Mouse (Mus musculus) kidney, embryonic 16.5 days (tissue): ENCODE data around the gene Ntng1. TPM values are rescaled to one million over a fixed set of nuclear protein-coding genes. Genes with fewer than 3 reads are reported as not detected.
A peak's percentile ranks its signal among the peaks of the same experiment; 100 is the strongest.
"Not testable (repeated sequence)": the region's sequence is repeated elsewhere in the genome, so short reads cannot be mapped to it uniquely, and the experiment has no call there.

Experiments
- ATAC-seq: fragments of 200-750 bp; cut with Nextera tagmentation; 2 replicates; pipeline ENCODE4 v1.8.0; 2017; ENCODE audit warnings: moderate TSS enrichment; ENCODE audit not compliant: low FRiP score, low TSS enrichment
- H3K27ac ChIP-seq: fragments of 300-500 bp; sonication (generic); 2 replicates; pipeline ENCODE4 v1.5.1; 2014; ENCODE audit warnings: low read length
- H3K27me3 ChIP-seq: fragments of 300-500 bp; sonication (generic); 2 replicates; pipeline ENCODE4 v1.6.1; 2014; ENCODE audit warnings: low read length, control low read depth, mixed read lengths; ENCODE audit not compliant: insufficient read depth
- H3K36me3 ChIP-seq: fragments of 300-500 bp; sonication (generic); 2 replicates; pipeline ENCODE4 v1.6.1; 2014; ENCODE audit warnings: low read length, control low read depth, mixed read lengths; ENCODE audit not compliant: insufficient read depth
- H3K4me1 ChIP-seq: fragments of 300-500 bp; sonication (generic); 2 replicates; pipeline ENCODE4 v1.6.1; 2014; ENCODE audit warnings: low read length, control low read depth, mixed read lengths; ENCODE audit not compliant: insufficient read depth
- H3K4me2 ChIP-seq: fragments of 300-500 bp; sonication (generic); replicated peaks from 2 replicates; pipeline ENCODE4 v1.6.1; 2014; ENCODE audit warnings: low read depth, low read length
- H3K4me3 ChIP-seq: fragments of 300-500 bp; sonication (generic); 2 replicates; pipeline ENCODE4 v1.5.1; 2014; ENCODE audit warnings: mild to moderate bottlenecking, low read length
- H3K9ac ChIP-seq: fragments of 300-500 bp; sonication (generic); replicated peaks from 2 replicates; pipeline ENCODE4 v1.6.1; 2014; ENCODE audit warnings: low read length
- H3K9me3 ChIP-seq: fragments of 300-500 bp; sonication (generic); 2 replicates; pipeline ENCODE4 v1.6.1; 2016; ENCODE audit warnings: low read length, control low read depth
- WGBS: fragments of 180-500 bp; shearing (Covaris S2); extraction: QIAGEN DNeasy Blood & Tissue Kit; methylation state at CpG from one replicate; pipeline ENCODE4 v1.1.7; 2014; 5-methylcytosine and 5-hydroxymethylcytosine counted together
- polyA plus RNA-seq: library from polyadenylated mRNA; unstranded; fragments of >200 nt; fragmentation: Nextera tagmentation; extraction: Ambion mirVana; gene quantifications from 2 replicates; pipeline ENCODE4 v1.2.1, GENCODE M21; 2015

Gene Ntng1
- polyA plus RNA-seq, 1 experiment from 2014 or later, result 1.0 TPM

GRCm38 (mm10) chr3:109775200-109775599, 368.6 kb downstream of the Ntng1 start:
- 38% methylated on average over 2 of the region's 2 CpGs for WGBS
- no peak overlapping the region for H3K27ac ChIP-seq
- no peaks in the 10 kb centered on the region for H3K4me1 ChIP-seq
- H3K9ac ChIP-seq, result no peak overlapping the region
- H3K4me3 ChIP-seq, result no peak overlapping the region
- no peak overlapping the region for H3K4me2 ChIP-seq
- ATAC-seq, result peak; percentile 39; the same call in 1 of the 2 replicates
- H3K27me3 ChIP-seq, result no peaks in the 10 kb centered on the region
- no peaks in the 10 kb centered on the region for H3K36me3 ChIP-seq
- no peaks in the 10 kb centered on the region for H3K9me3 ChIP-seq

GRCm38 (mm10) chr3:109772120-109772519, 371.7 kb downstream of the Ntng1 start:
- Histone ChIP-seq H3K9ac (no peak overlapping the region), H3K36me3 (no peaks in the 10 kb centered on the region), H3K27ac (no peak overlapping the region), H3K4me1 (no peaks in the 10 kb centered on the region), H3K4me3 (no peak overlapping the region), H3K27me3 (no peaks in the 10 kb centered on the region), H3K9me3 (no peaks in the 10 kb centered on the region), H3K4me2 (no peak overlapping the region)
- ATAC-seq, result no peak
- WGBS, result 87% methylated on average over 14 of the region's 14 CpGs

- H3K4me1 ChIP-seq, result no peaks in the 10 kb centered on the region
- peak; percentile 19; the same call in 1 of the 2 replicates for ATAC-seq
- no peaks in the 10 kb centered on the region for H3K9me3 ChIP-seq
- H3K27me3 ChIP-seq, result no peaks in the 10 kb centered on the region
- WGBS, result 53% methylated on average over 3 of the region's 3 CpGs
- H3K27ac ChIP-seq, result no peak overlapping the region
- H3K4me3 ChIP-seq, result no peak overlapping the region
- no peak overlapping the region for H3K9ac ChIP-seq
- no peak overlapping the region for H3K4me2 ChIP-seq
- H3K36me3 ChIP-seq, result no peaks in the 10 kb centered on the region
These were observed 376.9 kb downstream of the Ntng1 start for GRCm38 (mm10) chr3:109766939-109767338.

- no peak overlapping the region for H3K9ac ChIP-seq
- 75% methylated on average over 2 of the region's 2 CpGs for whole genome bisulfite sequencing
- no peak overlapping the region for H3K4me2 ChIP-seq
- no peaks in the 10 kb centered on the region for H3K27me3 ChIP-seq
- H3K4me1 ChIP-seq, result no peaks in the 10 kb centered on the region
- no peaks in the 10 kb centered on the region for H3K9me3 ChIP-seq
- no peaks in the 10 kb centered on the region for H3K36me3 ChIP-seq
- no peak for ATAC-seq
- no peak overlapping the region for H3K27ac ChIP-seq
- H3K4me3 ChIP-seq, result no peak overlapping the region
These were observed 378.2 kb downstream of the Ntng1 start for GRCm38 (mm10) chr3:109765608-109766007.

GRCm38 (mm10) chr3:109765141-109765540, 378.7 kb downstream of the Ntng1 start:
- Histone ChIP-seq H3K4me2 (no peak overlapping the region), H3K9ac (no peak overlapping the region), H3K9me3 (no peaks in the 10 kb centered on the region), H3K4me1 (no peaks in the 10 kb centered on the region), H3K4me3 (no peak overlapping the region), H3K27ac (no peak overlapping the region), H3K27me3 (no peaks in the 10 kb centered on the region), H3K36me3 (no peaks in the 10 kb centered on the region)
- 88% methylated on average over 4 of the region's 4 CpGs for WGBS
- no peak for ATAC-seq

GRCm38 (mm10) chr3:109756426-109756825, 387.4 kb downstream of the Ntng1 start:
- WGBS, result 60% methylated on average over 2 of the region's 2 CpGs
- Histone ChIP-seq H3K36me3 (no peaks in the 10 kb centered on the region), H3K27me3 (no peaks in the 10 kb centered on the region), H3K9ac (no peak overlapping the region), H3K4me2 (no peak overlapping the region), H3K4me1 (no peaks in the 10 kb centered on the region), H3K9me3 (no peaks in the 10 kb centered on the region), H3K27ac (no peak overlapping the region), H3K4me3 (no peak overlapping the region)
- no peak for ATAC-seq

GRCm38 (mm10) chr3:109747593-109747992, 396.2 kb downstream of the Ntng1 start:
- H3K4me1 ChIP-seq, H3K9me3 ChIP-seq, ATAC-seq, H3K4me2 ChIP-seq, H3K9ac ChIP-seq, H3K4me3 ChIP-seq, H3K27ac ChIP-seq, H3K36me3 ChIP-seq, H3K27me3 ChIP-seq: not testable (repeated sequence)
- 70% methylated on average over 3 of the region's 3 CpGs for WGBS

- Histone ChIP-seq H3K36me3 (no peaks in the 10 kb centered on the region), H3K27me3 (no peaks in the 10 kb centered on the region), H3K9me3 (no peaks in the 10 kb centered on the region), H3K4me2 (no peak overlapping the region), H3K4me1 (no peaks in the 10 kb centered on the region), H3K27ac (no peak overlapping the region), H3K4me3 (no peak overlapping the region), H3K9ac (no peak overlapping the region)
- no peak for ATAC-seq
- 63% methylated on average over 2 of the region's 2 CpGs for WGBS
These were observed 403.2 kb downstream of the Ntng1 start for GRCm38 (mm10) chr3:109740466-109741102.

GRCm38 (mm10) chr3:109732327-109733182, 411.3 kb downstream of the Ntng1 start:
- peak; percentile 80 for ATAC-seq
- WGBS, result 49% methylated on average over 10 of the region's 10 CpGs
- no peaks in the 10 kb centered on the region for H3K36me3 ChIP-seq
- no peaks in the 10 kb centered on the region for H3K4me1 ChIP-seq
- no peaks in the 10 kb centered on the region for H3K9me3 ChIP-seq
- H3K4me2 ChIP-seq, result no peak overlapping the region
- no peak overlapping the region for H3K4me3 ChIP-seq
- H3K9ac ChIP-seq, result no peak overlapping the region
- no peak overlapping the region for H3K27ac ChIP-seq
- no peaks in the 10 kb centered on the region for H3K27me3 ChIP-seq

- Histone ChIP-seq H3K4me2 (no peak overlapping the region), H3K27me3 (no peaks in the 10 kb centered on the region), H3K4me3 (no peak overlapping the region), H3K4me1 (no peaks in the 10 kb centered on the region), H3K36me3 (no peaks in the 10 kb centered on the region), H3K27ac (no peak overlapping the region), H3K9me3 (no peaks in the 10 kb centered on the region), H3K9ac (no peak overlapping the region)
- 83% methylated on average over 5 of the region's 5 CpGs for WGBS
- ATAC-seq, result no peak
These were observed 412.1 kb downstream of the Ntng1 start for GRCm38 (mm10) chr3:109731592-109732230.
